Mouse (Mus musculus): Measurements from ENCODE around the gene Bhmt.

- TF ChIP-seq CTCF (IDR thresholded peaks at IDR 0.05; ENCODE audit: low read depth) (no peak), EP300 (optimal IDR thresholded peaks at IDR 0.05) (no peak)
Measured at GRCm38 (mm10) chr13:93674131-93674561, 36.4 kb upstream of the Bhmt start, which contains the start of the genes Bhmt2 and Dmgdh.
